Mouse (Mus musculus): Measurements from ENCODE around the gene Ptprm. TPM values are rescaled to one million over a fixed set of nuclear protein-coding genes. Genes with fewer than 3 reads are reported as not detected.

Ptprm gene
- total and polyA plus RNA-seq, 3 experiments = not detected

- Histone ChIP-seq H3K27me3 (ENCODE audit: control insufficient read depth in 1 of 2, insufficient read depth in 2 of 2, low read length in 2 of 2) (no peaks in the 10 kb centered on the region), H3K27ac (ENCODE audit: control insufficient read depth, low read depth, low read length) (no peak overlapping the region), H3K79me2 (ENCODE audit: control insufficient read depth, insufficient read depth, low read length, poor library complexity) (no peaks in the 10 kb centered on the region), H3K36me3 (ENCODE audit: control insufficient read depth in 1 of 2, insufficient read depth in 2 of 2, low read length in 2 of 2) (no peaks in the 10 kb centered on the region), H3K9me3 (replicated peaks; ENCODE audit: insufficient read depth, low read length) (no peaks in the 10 kb centered on the region), H3K4me1 (ENCODE audit: control insufficient read depth in 1 of 2, insufficient read depth in 2 of 2, low read length in 2 of 2) (no peaks in the 10 kb centered on the region), H3K4me3 (ENCODE audit: control insufficient read depth in 1 of 2, insufficient read depth in 1 of 2, low read depth in 2 of 2, low read length in 2 of 2) (no peak overlapping the region), H3K9ac (ENCODE audit: control insufficient read depth, low read depth, low read length, poor library complexity, severe bottlenecking) (no peak overlapping the region)
- no peak for TF ChIP-seq MYB (IDR thresholded peaks at IDR 0.05; ENCODE audit: low read depth, low read length)
- no peak for TF ChIP-seq NRF1 (IDR thresholded peaks at IDR 0.05; ENCODE audit: insufficient read depth, low read depth, low read length, poor library complexity, severe bottlenecking)
- no peak for DNase-seq (ENCODE audit: low read depth, low spot score)
These were observed 620.7 kb downstream of the Ptprm start for GRCm38 (mm10) chr17:66733541-66733940.

- Histone ChIP-seq H3K27ac (ENCODE audit: control insufficient read depth, low read depth, low read length) (no peak overlapping the region), H3K9me3 (replicated peaks; ENCODE audit: insufficient read depth, low read length) (no peaks in the 10 kb centered on the region), H3K79me2 (ENCODE audit: control insufficient read depth, insufficient read depth, low read length, poor library complexity) (no peaks in the 10 kb centered on the region), H3K4me1 (ENCODE audit: control insufficient read depth in 1 of 2, insufficient read depth in 2 of 2, low read length in 2 of 2) (no peaks in the 10 kb centered on the region), H3K9ac (ENCODE audit: control insufficient read depth, low read depth, low read length, poor library complexity, severe bottlenecking) (no peak overlapping the region), H3K36me3 (ENCODE audit: control insufficient read depth in 1 of 2, insufficient read depth in 2 of 2, low read length in 2 of 2) (no peaks in the 10 kb centered on the region), H3K27me3 (ENCODE audit: control insufficient read depth in 1 of 2, insufficient read depth in 2 of 2, low read length in 2 of 2) (no peaks in the 10 kb centered on the region), H3K4me3 (ENCODE audit: control insufficient read depth in 1 of 2, insufficient read depth in 1 of 2, low read depth in 2 of 2, low read length in 2 of 2) (no peak overlapping the region)
- DNase-seq (ENCODE audit: low read depth, low spot score) = no peak
- no peak for TF ChIP-seq RAD21 (IDR thresholded peaks at IDR 0.05; ENCODE audit: low read depth, low read length)
- TF ChIP-seq NELFE (IDR thresholded peaks at IDR 0.05; ENCODE audit: low read depth, low read length) = no peak
These were observed 624.3 kb downstream of the Ptprm start for GRCm38 (mm10) chr17:66729979-66730378.

GRCm38 (mm10) chr17:66720992-66721351 is 633.3 kb downstream of the Ptprm start:
- Histone ChIP-seq H3K27ac (ENCODE audit: control insufficient read depth, low read depth, low read length) (no peak overlapping the region), H3K4me3 (ENCODE audit: control insufficient read depth in 1 of 2, insufficient read depth in 1 of 2, low read depth in 2 of 2, low read length in 2 of 2) (no peak overlapping the region), H3K79me2 (ENCODE audit: control insufficient read depth, insufficient read depth, low read length, poor library complexity) (no peaks in the 10 kb centered on the region), H3K9me3 (replicated peaks; ENCODE audit: insufficient read depth, low read length) (no peaks in the 10 kb centered on the region), H3K36me3 (ENCODE audit: control insufficient read depth in 1 of 2, insufficient read depth in 2 of 2, low read length in 2 of 2) (no peaks in the 10 kb centered on the region), H3K9ac (ENCODE audit: control insufficient read depth, low read depth, low read length, poor library complexity, severe bottlenecking) (no peak overlapping the region), H3K27me3 (ENCODE audit: control insufficient read depth in 1 of 2, insufficient read depth in 2 of 2, low read length in 2 of 2) (no peaks in the 10 kb centered on the region), H3K4me1 (ENCODE audit: control insufficient read depth in 1 of 2, insufficient read depth in 2 of 2, low read length in 2 of 2) (no peaks in the 10 kb centered on the region)
- TF ChIP-seq MAZ (IDR thresholded peaks at IDR 0.05; ENCODE audit: low read depth, low read length) (no peak), ELF1 (IDR thresholded peaks at IDR 0.05; ENCODE audit: low read depth, low read length) (no peak), CTCF (IDR thresholded peaks at IDR 0.05 in 2 of 3, conservative IDR thresholded peaks at IDR 0.05 in 1 of 3; ENCODE audit: control insufficient read depth in 1 of 3, insufficient read depth in 1 of 3, low read depth in 2 of 3, low read length in 3 of 3, poor library complexity in 1 of 3, severe bottlenecking in 1 of 3) (no peak), ZMIZ1 (IDR thresholded peaks at IDR 0.05; ENCODE audit: low read depth, low read length) (no peak), ZKSCAN1 (IDR thresholded peaks at IDR 0.05; ENCODE audit: low read depth, low read length) (no peak), MEF2A (IDR thresholded peaks at IDR 0.05; ENCODE audit: extremely low read depth, insufficient replicate concordance, low read depth, low read length, poor library complexity, severe bottlenecking) (no peak), E2F4 (IDR thresholded peaks at IDR 0.05; ENCODE audit: borderline replicate concordance, low read depth, low read length) (no peak), CHD2 (IDR thresholded peaks at IDR 0.05; ENCODE audit: low read length) (no peak), MYC (IDR thresholded peaks at IDR 0.05; ENCODE audit: low read depth, low read length) (no peak), TCF12 (IDR thresholded peaks at IDR 0.05; ENCODE audit: low read depth, low read length) (no peak), POLR2AphosphoS5 (IDR thresholded peaks at IDR 0.05; ENCODE audit: borderline replicate concordance, low read depth, low read length) (no peak), MYB (IDR thresholded peaks at IDR 0.05; ENCODE audit: low read depth, low read length) (no peak), JUND (IDR thresholded peaks at IDR 0.05; ENCODE audit: low read depth, low read length) (no peak), NRF1 (IDR thresholded peaks at IDR 0.05; ENCODE audit: insufficient read depth, low read depth, low read length, poor library complexity, severe bottlenecking) (no peak), ETS1 (IDR thresholded peaks at IDR 0.05; ENCODE audit: low read depth, low read length) (no peak), KAT2A (conservative IDR thresholded peaks at IDR 0.05; ENCODE audit: low read depth, low read length) (no peak), POLR2AphosphoS2 (IDR thresholded peaks at IDR 0.05; ENCODE audit: low read length) (no peak), ZNF384 (IDR thresholded peaks at IDR 0.05; ENCODE audit: low read depth, low read length) (no peak)
- DNase-seq (ENCODE audit: low read depth, low spot score) = no peak
